21 mouse cellular contexts compared by ENCODE assay signal in genomic region chr12:17644385-17645222, GRCm38 (mm10). TPM values are rescaled to one million over a fixed set of nuclear protein-coding genes. Genes with fewer than 3 reads are reported as not detected.
DNase-seq lines count a peak whose midpoint lies in the region; ATAC-seq and TF ChIP-seq lines count a peak whose summit lies in the region.
"Had no signal": no experiment of that assay in that cellular context is flagged by ENCODE, and none has a peak within 500 bp of the region (broad histone marks: within the 10 kb centered on the region; RNA-seq: fewer than 3 reads in every experiment).

No protein-coding gene starts in this region.

- no peak overlapping the region for H3K9ac ChIP-seq in forebrain, embryonic 15.5 days (replicated peaks)
- H3K9ac ChIP-seq in forebrain, postnatal 0 days = no peak overlapping the region
- H3K9ac ChIP-seq in neural tube, embryonic 12.5 days = no peak overlapping the region
- H3K9ac ChIP-seq in midbrain, embryonic 13.5 days (replicated peaks) = no peak overlapping the region
- H3K9ac ChIP-seq in stomach, embryonic 16.5 days (ENCODE audit: low read length) = no peak overlapping the region
- H3K9ac ChIP-seq: liver, embryonic 12.5 days had no signal

- H3K4me3 ChIP-seq in forebrain, embryonic 15.5 days = no peak overlapping the region
- H3K4me3 ChIP-seq in forebrain, postnatal 0 days (ENCODE audit: low read depth, low read length) = no peak overlapping the region
- H3K4me3 ChIP-seq in neural tube, embryonic 12.5 days = no peak overlapping the region
- H3K4me3 ChIP-seq in midbrain, embryonic 13.5 days (replicated peaks) = no peak overlapping the region
- no peak overlapping the region for H3K4me3 ChIP-seq in stomach, embryonic 16.5 days (replicated peaks; ENCODE audit: low read length)
- H3K4me3 ChIP-seq: liver, embryonic 12.5 days had no signal

- no peaks in the 10 kb centered on the region for H3K36me3 ChIP-seq in forebrain, embryonic 15.5 days
- no peaks in the 10 kb centered on the region for H3K36me3 ChIP-seq in forebrain, postnatal 0 days (ENCODE audit: insufficient read depth)
- no peaks in the 10 kb centered on the region for H3K36me3 ChIP-seq in neural tube, embryonic 12.5 days
- no peaks in the 10 kb centered on the region for H3K36me3 ChIP-seq in midbrain, embryonic 13.5 days
- no peaks in the 10 kb centered on the region for H3K36me3 ChIP-seq in stomach, embryonic 16.5 days (ENCODE audit: control insufficient read depth, insufficient read depth, low read length)
- H3K36me3 ChIP-seq: G1E; liver, embryonic 12.5 days had no signal

- 79% methylated on average over 12 of the region's 12 CpGs for WGBS in forebrain, embryonic 15.5 days
- 78% methylated on average over 12 of the region's 12 CpGs for WGBS in forebrain, postnatal 0 days
- WGBS in neural tube, embryonic 12.5 days = 72% methylated on average over 12 of the region's 12 CpGs
- WGBS in midbrain, embryonic 13.5 days = 76% methylated on average over 12 of the region's 12 CpGs
- 70% methylated on average over 12 of the region's 12 CpGs for WGBS in stomach, embryonic 16.5 days

- no peak for TF ChIP-seq CTCF in forebrain, postnatal 0 days (IDR thresholded peaks at IDR 0.05; ENCODE audit: low read depth)

- H3K9me3 ChIP-seq in forebrain, embryonic 15.5 days = no peaks in the 10 kb centered on the region
- H3K9me3 ChIP-seq in forebrain, postnatal 0 days (ENCODE audit: low read length) = no peaks in the 10 kb centered on the region
- H3K9me3 ChIP-seq in neural tube, embryonic 12.5 days = no peaks in the 10 kb centered on the region
- no peaks in the 10 kb centered on the region for H3K9me3 ChIP-seq in midbrain, embryonic 13.5 days
- H3K9me3 ChIP-seq in stomach, embryonic 16.5 days (replicated peaks; ENCODE audit: control insufficient read depth, low read length) = no peaks in the 10 kb centered on the region
- H3K9me3 ChIP-seq: liver, embryonic 12.5 days had no signal

- no peak overlapping the region for H3K4me2 ChIP-seq in forebrain, embryonic 15.5 days (replicated peaks)
- no peak overlapping the region for H3K4me2 ChIP-seq in forebrain, postnatal 0 days (ENCODE audit: low read depth)
- no peak overlapping the region for H3K4me2 ChIP-seq in neural tube, embryonic 12.5 days (replicated peaks)
- H3K4me2 ChIP-seq in midbrain, embryonic 13.5 days (replicated peaks) = no peak overlapping the region
- H3K4me2 ChIP-seq in stomach, embryonic 16.5 days (ENCODE audit: low read depth, low read length) = no peak overlapping the region
- H3K4me2 ChIP-seq: liver, embryonic 12.5 days had no signal

- DNase-seq in forebrain, postnatal 0 days = no peak
- DNase-seq in neural tube, embryonic 10.5 days (ENCODE audit: extremely low spot score, low spot score) = no peak
- DNase-seq in cerebellum, postnatal 36 days = no peak
- no peak for DNase-seq in testis, postnatal 14 days (ENCODE audit: low spot score)
- DNase-seq: adrenal gland, postnatal 14 days; cerebellum, postnatal 10 days; gastrocnemius, postnatal 10 days; heart, adult 18-20 months; heart, postnatal 36 days; kidney, postnatal 25 days; lung, adult 2 months; lung, postnatal 4 days; thymus, adult 2 months had no signal

- H3K4me1 ChIP-seq in forebrain, embryonic 15.5 days = no peaks in the 10 kb centered on the region
- H3K4me1 ChIP-seq in forebrain, postnatal 0 days (ENCODE audit: insufficient read depth) = no peaks in the 10 kb centered on the region
- H3K4me1 ChIP-seq in neural tube, embryonic 12.5 days = no peaks in the 10 kb centered on the region
- no peaks in the 10 kb centered on the region for H3K4me1 ChIP-seq in midbrain, embryonic 13.5 days (replicated peaks)
- no peaks in the 10 kb centered on the region for H3K4me1 ChIP-seq in stomach, embryonic 16.5 days (ENCODE audit: control insufficient read depth, insufficient read depth, low read length)
- H3K4me1 ChIP-seq: liver, embryonic 12.5 days had no signal

- H3K27ac ChIP-seq in forebrain, embryonic 15.5 days (replicated peaks) = no peak overlapping the region
- no peak overlapping the region for H3K27ac ChIP-seq in forebrain, postnatal 0 days (ENCODE audit: low read depth, low read length)
- H3K27ac ChIP-seq in neural tube, embryonic 12.5 days = no peak overlapping the region
- H3K27ac ChIP-seq in midbrain, embryonic 13.5 days = no peak overlapping the region
- no peak overlapping the region for H3K27ac ChIP-seq in stomach, embryonic 16.5 days (ENCODE audit: low read length)
- H3K27ac ChIP-seq: liver, embryonic 12.5 days had no signal

- no peaks in the 10 kb centered on the region for H3K27me3 ChIP-seq in forebrain, embryonic 15.5 days
- no peaks in the 10 kb centered on the region for H3K27me3 ChIP-seq in forebrain, postnatal 0 days (ENCODE audit: insufficient read depth, low read length)
- no peaks in the 10 kb centered on the region for H3K27me3 ChIP-seq in neural tube, embryonic 12.5 days (replicated peaks)
- H3K27me3 ChIP-seq in midbrain, embryonic 13.5 days = no peaks in the 10 kb centered on the region
- H3K27me3 ChIP-seq in stomach, embryonic 16.5 days (ENCODE audit: control insufficient read depth, insufficient read depth, low read length) = no peaks in the 10 kb centered on the region
- H3K27me3 ChIP-seq: liver, embryonic 12.5 days had no signal

- ATAC-seq in forebrain, embryonic 15.5 days (replicated peaks) = peak; percentile 32; the same call in 1 of the 2 replicates
- ATAC-seq in forebrain, postnatal 0 days = no peak
- peak; percentile 70 for ATAC-seq in neural tube, embryonic 12.5 days (ENCODE audit: low FRiP score, low read depth)
- ATAC-seq in midbrain, embryonic 13.5 days = peak; percentile 53; the same call in 1 of the 2 replicates
- ATAC-seq in stomach, embryonic 16.5 days (ENCODE audit: insufficient read depth, low FRiP score) = peak; percentile 30; the same call in 1 of the 2 replicates
- ATAC-seq: CD4-positive, CD25-positive, alpha-beta regulatory T cell, adult 4 months; intestine, postnatal 0 days; liver, embryonic 12.5 days had no signal

RNA-seq across cellular contexts. Expression of gene Hpcal1, which starts 46.1 kb away (rescaled TPM):
- polyA plus RNA-seq in forebrain, embryonic 15.5 days (2015; fragmentation: Nextera tagmentation; extraction: Ambion mirVana) = 30.5 and 36.1 TPM in 2 replicates
- total RNA-seq in forebrain, postnatal 0 days (2014; rRNA removed) = 27.7 and 46.9 TPM in 2 replicates
- polyA plus RNA-seq in forebrain, postnatal 0 days (2015; fragmentation: Nextera tagmentation; extraction: Ambion mirVana) = 47.1 and 76.7 TPM in 2 replicates
- 35.1 and 38.6 TPM in 2 replicates for polyA plus RNA-seq in neural tube, embryonic 12.5 days (2016; fragmentation: Nextera tagmentation; extraction: Ambion mirVana)
- 50.7 and 55.3 TPM in 2 replicates for polyA plus RNA-seq in midbrain, embryonic 13.5 days (2015; fragmentation: Nextera tagmentation; extraction: Ambion mirVana)
- 64.1 and 72.2 TPM in 2 replicates for polyA plus RNA-seq in stomach, embryonic 16.5 days (2015; fragmentation: Nextera tagmentation; extraction: Ambion mirVana)
- total RNA-seq: G1E had no signal
- polyA plus RNA-seq: G1E had no signal
